Mouse (Mus musculus) midbrain, embryonic 15.5 days (tissue): ENCODE results near the gene 1700123O20Rik. TPM values are rescaled to one million over a fixed set of nuclear protein-coding genes. Genes with fewer than 3 reads are reported as not detected.

Experiments
- ATAC-seq: fragments of 200-750 bp; cut with Nextera tagmentation; replicated peaks from 2 replicates; pipeline ENCODE4 v1.8.0; 2017; ENCODE audit warnings: moderate TSS enrichment
- H3K27ac ChIP-seq: fragments of 300-500 bp; sonication (generic); 2 replicates; pipeline ENCODE4 v1.5.1; 2015; ENCODE audit warnings: mild to moderate bottlenecking, inconsistent platforms
- H3K27me3 ChIP-seq: fragments of 300-500 bp; sonication (generic); replicated peaks from 2 replicates; pipeline ENCODE4 v1.6.1; 2015; ENCODE audit warnings: inconsistent platforms
- H3K36me3 ChIP-seq: fragments of 300-500 bp; sonication (generic); replicated peaks from 2 replicates; pipeline ENCODE4 v1.6.1; 2015; ENCODE audit warnings: inconsistent platforms
- H3K4me1 ChIP-seq: fragments of 300-500 bp; sonication (generic); 2 replicates; pipeline ENCODE4 v1.6.1; 2015; ENCODE audit warnings: inconsistent platforms
- H3K4me2 ChIP-seq: fragments of 300-500 bp; sonication (generic); 2 replicates; pipeline ENCODE4 v1.6.1; 2015; ENCODE audit warnings: inconsistent platforms, mild to moderate bottlenecking, moderate library complexity
- H3K4me3 ChIP-seq: fragments of 300-500 bp; sonication (generic); 2 replicates; pipeline ENCODE4 v1.5.1; 2015; ENCODE audit warnings: mild to moderate bottlenecking, inconsistent platforms
- H3K9ac ChIP-seq: fragments of 300-500 bp; sonication (generic); 2 replicates; pipeline ENCODE4 v1.6.1; 2015; ENCODE audit warnings: mild to moderate bottlenecking, inconsistent platforms
- H3K9me3 ChIP-seq: fragments of 300-500 bp; sonication (generic); 2 replicates; pipeline ENCODE4 v1.6.1; 2016; ENCODE audit warnings: inconsistent platforms
- WGBS: fragments of 180-500 bp; shearing (Covaris S2); methylation state at CpG from one replicate; pipeline ENCODE4 v1.1.7; 2015; ENCODE audit warnings: mixed read lengths; 5-methylcytosine and 5-hydroxymethylcytosine counted together
- microRNA-seq: library from miRNA; unstranded; fragments of <30 nt; microRNA quantifications from one replicate; pipeline ENCODE4, GENCODE M21; 2016
- polyA plus RNA-seq: library from polyadenylated mRNA; unstranded; fragments of >200 nt; fragmentation: Nextera tagmentation; extraction: Ambion mirVana; gene quantifications from 2 replicates; pipeline ENCODE4 v1.2.1, GENCODE M21; 2015

1700123O20Rik gene
- polyA plus RNA-seq, 1 experiment from 2014 or later, result 65.6 TPM

DNA sequence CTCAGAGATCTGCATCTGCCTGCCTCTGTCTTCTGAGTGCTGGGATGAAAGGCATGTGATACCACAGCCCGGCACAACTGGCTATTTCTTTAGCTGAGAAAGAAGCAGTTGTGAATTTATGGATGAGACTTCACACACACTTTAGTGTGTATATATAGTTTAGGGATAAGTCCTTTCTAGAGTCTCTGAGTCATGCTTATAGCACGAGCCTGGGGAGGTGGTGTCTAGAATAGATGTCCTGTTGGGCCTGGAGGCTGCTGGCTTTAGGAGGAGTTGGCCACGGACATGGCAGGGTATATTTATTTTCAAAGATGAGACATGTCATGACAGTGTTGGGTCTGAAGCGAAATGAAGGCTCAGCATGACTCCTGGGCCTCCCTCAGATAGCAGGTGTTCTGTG, 48.0 kb downstream of the 1700123O20Rik start:
- Histone ChIP-seq H3K27ac (no peak overlapping the region), H3K4me1 (peaks cover 11% of the 10 kb centered on the region), H3K27me3 (no peaks in the 10 kb centered on the region), H3K9ac (no peak overlapping the region), H3K36me3 (no peaks in the 10 kb centered on the region), H3K9me3 (no peaks in the 10 kb centered on the region), H3K4me2 (no peak overlapping the region), H3K4me3 (no peak overlapping the region)
- ATAC-seq, result no peak
- 72% methylated on average over 4 of the region's 4 CpGs for WGBS

DNA sequence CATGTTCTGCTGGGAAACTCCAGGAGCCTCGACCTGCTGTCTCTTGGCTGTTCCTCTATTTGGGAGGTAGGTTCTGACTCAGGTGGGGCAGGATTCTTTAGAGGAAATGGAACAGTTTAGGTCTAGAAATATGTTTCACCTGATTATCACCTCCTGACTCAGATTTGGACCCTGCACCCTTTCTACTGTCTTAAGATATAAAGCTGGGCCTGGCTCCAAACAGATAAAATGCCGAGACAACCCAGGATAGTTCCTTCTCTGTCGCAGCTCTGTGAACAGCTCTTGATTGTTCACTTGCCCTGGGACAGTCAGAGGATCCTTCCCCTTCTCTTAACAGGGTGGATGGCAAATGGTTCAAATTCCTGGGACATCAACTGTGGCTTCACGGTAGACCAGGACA, 49.2 kb downstream of the 1700123O20Rik start:
- Histone ChIP-seq H3K4me3 (no peak overlapping the region), H3K4me1 (peaks cover 11% of the 10 kb centered on the region), H3K9me3 (no peaks in the 10 kb centered on the region), H3K9ac (no peak overlapping the region), H3K4me2 (no peak overlapping the region), H3K27me3 (no peaks in the 10 kb centered on the region), H3K36me3 (no peaks in the 10 kb centered on the region), H3K27ac (no peak overlapping the region)
- ATAC-seq, result no peak
- WGBS, result 91% methylated on average over 4 of the region's 4 CpGs

- Histone ChIP-seq H3K9ac (no peak overlapping the region), H3K27me3 (no peaks in the 10 kb centered on the region), H3K4me2 (no peak overlapping the region), H3K27ac (peak overlapping the region; percentile 42; the same call in 1 of the 2 replicates), H3K9me3 (no peaks in the 10 kb centered on the region), H3K4me1 (peaks cover 11% of the 10 kb centered on the region), H3K4me3 (no peak overlapping the region), H3K36me3 (no peaks in the 10 kb centered on the region)
- 35% methylated on average over 14 of the region's 14 CpGs for WGBS
- ATAC-seq, result peak; percentile 78
These were observed 50.8 kb downstream of the 1700123O20Rik start for GRCm38 (mm10) chr14:54736555-54737552.

GRCm38 (mm10) chr14:54737634-54738033, 51.6 kb downstream of the 1700123O20Rik start:
- no peak overlapping the region for H3K4me2 ChIP-seq
- no peak; the same call in 1 of the 2 replicates for ATAC-seq
- H3K36me3 ChIP-seq, result no peaks in the 10 kb centered on the region
- H3K9me3 ChIP-seq, result no peaks in the 10 kb centered on the region
- no peak overlapping the region for H3K4me3 ChIP-seq
- no peaks in the 10 kb centered on the region for H3K27me3 ChIP-seq
- H3K9ac ChIP-seq, result no peak overlapping the region
- peaks cover 11% of the 10 kb centered on the region for H3K4me1 ChIP-seq
- WGBS, result 45% methylated on average over 10 of the region's 10 CpGs
- no peak overlapping the region for H3K27ac ChIP-seq

Small RNAs within 50 kb of the gene (microRNA-seq; reads per million reads assigned to microRNA genes)
- gene Mir6948, result 0.92 reads per million

Other genes with a start within 250 kb of the 1700123O20Rik start
- gene Lrp10, start 222.1 kb upstream of the 1700123O20Rik start, polyA plus RNA-seq, result 28.9 and 31.4 TPM in 2 replicates
- 45.2 and 47.1 TPM in 2 replicates for gene Rem2, start 210.1 kb upstream of the 1700123O20Rik start, polyA plus RNA-seq
- 99.8 and 102 TPM in 2 replicates for gene Prmt5, start 168.7 kb upstream of the 1700123O20Rik start, polyA plus RNA-seq
- 14.2 and 14.8 TPM in 2 replicates for gene Haus4, start 131.6 kb upstream of the 1700123O20Rik start, polyA plus RNA-seq
- 8.7 and 11.2 TPM in 2 replicates for gene Ajuba, start 108.7 kb upstream of the 1700123O20Rik start, polyA plus RNA-seq
- 6.7 and 9.0 TPM in 2 replicates for gene 4931414P19Rik, start 80.2 kb upstream of the 1700123O20Rik start, polyA plus RNA-seq
- gene Psmb5, start 68.2 kb upstream of the 1700123O20Rik start, polyA plus RNA-seq, result 445 and 463 TPM in 2 replicates
- not detected in 2 replicates for gene Psmb11, start 64.8 kb upstream of the 1700123O20Rik start, polyA plus RNA-seq
- not detected in 2 replicates for gene Gm17606, start 45.3 kb upstream of the 1700123O20Rik start, polyA plus RNA-seq
- gene Cdh24, start 44.9 kb upstream of the 1700123O20Rik start, polyA plus RNA-seq, result 14.1 and 15.5 TPM in 2 replicates
- 145 TPM in 2 replicates for gene Acin1, start 715 bp downstream of the 1700123O20Rik start, polyA plus RNA-seq
- gene Gm29776, start 12.6 kb downstream of the 1700123O20Rik start, polyA plus RNA-seq, result 0.32 and 0.37 TPM in 2 replicates
- 0.13 TPM in 1 of 2 replicates, not detected in the other for gene Cebpe, start 26.0 kb downstream of the 1700123O20Rik start, polyA plus RNA-seq
- 8.9 and 9.9 TPM in 2 replicates for gene Slc7a8, start 95.7 kb downstream of the 1700123O20Rik start, polyA plus RNA-seq
- gene Rnf212b, start 127.9 kb downstream of the 1700123O20Rik start, polyA plus RNA-seq, result not detected in 2 replicates
- 13.6 and 14.5 TPM in 2 replicates for gene Homez, start 184.7 kb downstream of the 1700123O20Rik start, polyA plus RNA-seq
- 3.3 and 3.4 TPM in 2 replicates for gene Ppp1r3e, start 191.3 kb downstream of the 1700123O20Rik start, polyA plus RNA-seq
- 4.1 and 4.8 TPM in 2 replicates for gene Bcl2l2, start 197.2 kb downstream of the 1700123O20Rik start, polyA plus RNA-seq
- not detected in 2 replicates for gene Gm20521, start 197.2 kb downstream of the 1700123O20Rik start, polyA plus RNA-seq
- gene Pabpn1, start 206.3 kb downstream of the 1700123O20Rik start, polyA plus RNA-seq, result 183 and 192 TPM in 2 replicates
- 229 and 248 TPM in 2 replicates for gene Slc22a17, start 226.9 kb downstream of the 1700123O20Rik start, polyA plus RNA-seq
- 15.0 and 16.9 TPM in 2 replicates for gene Efs, start 239.9 kb downstream of the 1700123O20Rik start, polyA plus RNA-seq
- 0.48 TPM in 1 of 2 replicates, not detected in the other for gene Il25, start 246.5 kb downstream of the 1700123O20Rik start, polyA plus RNA-seq